8 mouse cellular contexts compared by ENCODE assay signal in the genomic region with DNA sequence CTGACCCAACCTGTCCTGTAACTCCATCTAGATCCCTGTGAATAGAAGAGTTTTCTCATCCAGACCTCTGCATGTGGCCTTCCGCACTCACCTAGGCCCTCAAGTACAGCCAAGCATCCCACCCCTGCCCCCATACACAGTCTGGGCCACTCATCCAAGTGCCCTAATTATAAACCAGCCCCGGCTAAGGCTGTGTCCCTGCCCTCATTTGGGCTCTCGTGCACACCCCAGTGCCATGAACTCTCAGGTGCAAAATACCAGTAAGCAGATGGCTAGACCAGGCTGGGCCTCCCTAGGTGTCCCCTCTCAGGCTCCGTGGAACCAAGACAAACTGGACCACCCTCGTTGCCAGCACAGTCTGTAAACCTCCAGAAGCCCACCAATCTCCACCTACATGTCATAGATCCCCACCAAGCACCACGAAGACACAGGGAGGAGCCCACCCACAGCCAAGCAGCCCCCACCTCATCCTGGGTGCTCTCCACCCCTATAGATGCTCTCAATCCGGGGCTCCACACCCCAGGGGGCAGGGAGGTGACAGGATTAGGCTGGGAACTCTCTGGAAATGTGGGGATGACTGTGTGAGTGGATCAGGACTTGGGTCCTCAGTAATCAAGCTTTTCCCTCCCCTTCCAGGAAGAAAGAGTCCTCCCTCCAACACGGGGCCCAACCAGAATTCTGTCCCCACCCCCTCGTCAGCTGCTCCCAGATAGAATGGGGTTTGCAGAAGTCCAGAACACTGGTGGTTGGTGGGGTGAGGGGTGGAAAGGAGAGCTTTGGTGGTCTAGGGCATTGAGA. TPM values are rescaled to one million over a fixed set of nuclear protein-coding genes. Genes with fewer than 3 reads are reported as not detected.
DNase-seq lines count a peak whose midpoint lies in the region; ATAC-seq and TF ChIP-seq lines count a peak whose summit lies in the region.

No protein-coding gene starts in this region.

- H3K4me2 ChIP-seq in embryonic facial prominence, embryonic 15.5 days (replicated peaks), result peak overlapping the region; percentile 88
- peak overlapping the region; percentile 75 for H3K4me2 ChIP-seq in hindbrain, embryonic 11.5 days (replicated peaks; ENCODE audit: low read depth, low read length)
- H3K4me2 ChIP-seq in midbrain, embryonic 11.5 days, result peak overlapping the region; percentile 95

- ATAC-seq in G1E (ENCODE audit: extremely low read depth, insufficient number of reproducible peaks, low FRiP score, poor library complexity, severe bottlenecking), result no peak
- ATAC-seq in embryonic facial prominence, embryonic 15.5 days (ENCODE audit: insufficient number of reproducible peaks, low FRiP score, low TSS enrichment, low read depth), result no peak
- no peak for ATAC-seq in hindbrain, embryonic 11.5 days (ENCODE audit: low FRiP score)
- ATAC-seq in midbrain, embryonic 11.5 days (ENCODE audit: low FRiP score), result no peak

- intact Hi-C loops in left cerebral cortex, postnatal 4 days (cut with DNase I), result loop anchor here (5.0 kb wide), 2 partner anchors 37 to 72 kb away; no protein-coding TSS in a partner anchor

- H3K36me3 ChIP-seq in G1E (replicated peaks), result peaks cover 25% of the 10 kb centered on the region
- H3K36me3 ChIP-seq in embryonic facial prominence, embryonic 15.5 days, result 0 out of 2 replicates have a peak, but pooled peaks cover 5% of the 10 kb centered on the region
- no peaks in the 10 kb centered on the region for H3K36me3 ChIP-seq in hindbrain, embryonic 11.5 days (ENCODE audit: control insufficient read depth, insufficient read depth, low read length)
- no peaks in the 10 kb centered on the region for H3K36me3 ChIP-seq in midbrain, embryonic 11.5 days (ENCODE audit: control insufficient read depth, insufficient read depth, low read length)

- H3K27ac ChIP-seq in embryonic facial prominence, embryonic 15.5 days (replicated peaks), result peak overlapping the region; percentile 94
- H3K27ac ChIP-seq in hindbrain, embryonic 11.5 days (ENCODE audit: low read depth, low read length), result peak overlapping the region; percentile 95
- H3K27ac ChIP-seq in midbrain, embryonic 11.5 days (ENCODE audit: low read depth, low read length), result peak overlapping the region; percentile 84

- DNase-seq in adrenal gland, adult (ENCODE audit: inconsistent age in 2 of 2, low spot score in 1 of 2), result peak; percentile 59 to 75
- DNase-seq in adrenal gland, adult 18-20 months (ENCODE audit: low spot score in 2 of 2), result no peak
- no peak for DNase-seq in G1E (ENCODE audit: low spot score)
- no peak for DNase-seq in hindbrain, embryonic 11.5 days (ENCODE audit: low spot score)
- peak; percentile 60 for DNase-seq in left cerebral cortex, postnatal 4 days
- peak; percentile 86 for DNase-seq in midbrain, embryonic 11.5 days (ENCODE audit: low spot score, missing footprints)
- DNase-seq in ovary, postnatal 14 days (ENCODE audit: low spot score), result no peak

- TF ChIP-seq CTCF in G1E (IDR thresholded peaks at IDR 0.05; ENCODE audit: low read depth, low read length), result no peak

- peak overlapping the region; percentile 79; the same call in 1 of the 2 replicates for H3K4me3 ChIP-seq in G1E (ENCODE audit: low read depth, low read length)
- peak overlapping the region; percentile 95 for H3K4me3 ChIP-seq in embryonic facial prominence, embryonic 15.5 days (replicated peaks)
- H3K4me3 ChIP-seq in hindbrain, embryonic 11.5 days (ENCODE audit: low read depth, low read length), result peak overlapping the region; percentile 100
- H3K4me3 ChIP-seq in midbrain, embryonic 11.5 days (ENCODE audit: low read depth, low read length), result peak overlapping the region; percentile 98

- no peaks in the 10 kb centered on the region for H3K9me3 ChIP-seq in G1E (replicated peaks)
- no peaks in the 10 kb centered on the region for H3K9me3 ChIP-seq in embryonic facial prominence, embryonic 15.5 days (replicated peaks)
- no peaks in the 10 kb centered on the region for H3K9me3 ChIP-seq in hindbrain, embryonic 11.5 days (ENCODE audit: control insufficient read depth, low read length)
- H3K9me3 ChIP-seq in midbrain, embryonic 11.5 days (ENCODE audit: control insufficient read depth, low read length), result no peaks in the 10 kb centered on the region

- H3K9ac ChIP-seq in embryonic facial prominence, embryonic 15.5 days, result peak overlapping the region; percentile 93
- H3K9ac ChIP-seq in hindbrain, embryonic 11.5 days (ENCODE audit: low read depth, low read length), result peak overlapping the region; percentile 99
- peak overlapping the region; percentile 98 for H3K9ac ChIP-seq in midbrain, embryonic 11.5 days (ENCODE audit: low read length)

- WGBS in embryonic facial prominence, embryonic 15.5 days, result 15% methylated on average over 9 of the region's 9 CpGs
- 19% methylated on average over 9 of the region's 9 CpGs for WGBS in hindbrain, embryonic 11.5 days
- 24% methylated on average over 9 of the region's 9 CpGs for WGBS in midbrain, embryonic 11.5 days

- peaks cover 71% of the 10 kb centered on the region for H3K4me1 ChIP-seq in G1E (ENCODE audit: insufficient read depth, low read depth, low read length)
- peaks cover 73% of the 10 kb centered on the region for H3K4me1 ChIP-seq in embryonic facial prominence, embryonic 15.5 days
- peaks cover 23% of the 10 kb centered on the region for H3K4me1 ChIP-seq in hindbrain, embryonic 11.5 days (replicated peaks; ENCODE audit: control insufficient read depth, insufficient read depth, low read length)
- H3K4me1 ChIP-seq in midbrain, embryonic 11.5 days (ENCODE audit: control insufficient read depth, insufficient read depth, low read length), result peaks cover 58% of the 10 kb centered on the region

- peaks cover 12% of the 10 kb centered on the region for H3K27me3 ChIP-seq in G1E (ENCODE audit: insufficient read depth, low read length)
- no peaks in the 10 kb centered on the region for H3K27me3 ChIP-seq in embryonic facial prominence, embryonic 15.5 days
- H3K27me3 ChIP-seq in hindbrain, embryonic 11.5 days (ENCODE audit: control insufficient read depth, insufficient read depth, low read length), result no peaks in the 10 kb centered on the region
- no peaks in the 10 kb centered on the region for H3K27me3 ChIP-seq in midbrain, embryonic 11.5 days (ENCODE audit: control insufficient read depth, insufficient read depth, low read length)

RNA-seq across cellular contexts. Expression of a gene that starts 1.6 kb away (rescaled TPM):
- 10 to 100 TPM; 56.3 to 63.1 TPM for total RNA-seq in adrenal gland, adult 18-20 months (2021)
- 9.5 and 15.2 TPM in 2 replicates for total RNA-seq in G1E (2014; fragmentation: Nextera tagmentation)
- 8.0 and 9.5 TPM in 2 replicates for total RNA-seq in G1E (2017)
- 73.8 and 89.4 TPM in 2 replicates for polyA plus RNA-seq in G1E (2012)
- polyA plus RNA-seq in embryonic facial prominence, embryonic 15.5 days (2015; fragmentation: Nextera tagmentation; extraction: Ambion mirVana), result 59.9 and 60.4 TPM in 2 replicates
- polyA plus RNA-seq in hindbrain, embryonic 11.5 days (2014; fragmentation: Nextera tagmentation; extraction: Ambion mirVana), result 54.6 and 65.5 TPM in 2 replicates
- total RNA-seq in left cerebral cortex, postnatal 4 days (2021), result 100 to 1,000 TPM; 211 to 214 TPM
- polyA plus RNA-seq in midbrain, embryonic 11.5 days (2014; fragmentation: Nextera tagmentation; extraction: Ambion mirVana), result 61.8 and 68.7 TPM in 2 replicates

RNA-seq across cellular contexts. Expression of a gene that starts 7.6 kb away (rescaled TPM):
- 10 to 100 TPM; 89.7 to 92.1 TPM for total RNA-seq in adrenal gland, adult 18-20 months (2021)
- 47.1 and 61.2 TPM in 2 replicates for total RNA-seq in G1E (2014; fragmentation: Nextera tagmentation)
- 98.3 and 108 TPM in 2 replicates for total RNA-seq in G1E (2017)
- 31.3 and 36.2 TPM in 2 replicates for polyA plus RNA-seq in G1E (2012)
- polyA plus RNA-seq in embryonic facial prominence, embryonic 15.5 days (2015; fragmentation: Nextera tagmentation; extraction: Ambion mirVana), result 124 and 132 TPM in 2 replicates
- polyA plus RNA-seq in hindbrain, embryonic 11.5 days (2014; fragmentation: Nextera tagmentation; extraction: Ambion mirVana), result 17.8 and 39.1 TPM in 2 replicates
- total RNA-seq in left cerebral cortex, postnatal 4 days (2021), result 100 to 1,000 TPM; 102 to 105 TPM
- 37.1 and 38.9 TPM in 2 replicates for polyA plus RNA-seq in midbrain, embryonic 11.5 days (2014; fragmentation: Nextera tagmentation; extraction: Ambion mirVana)

RNA-seq across cellular contexts. Expression of a gene that starts 32.1 kb away (rescaled TPM):
- 1 to 10 TPM; 2.6 to 2.8 TPM for total RNA-seq in adrenal gland, adult 18-20 months (2021)
- total RNA-seq in G1E (2014; fragmentation: Nextera tagmentation) (not detected in 2 replicates), G1E (2017) (0.05 TPM in 1 of 2 replicates, not detected in the other)
- polyA plus RNA-seq in G1E (2012), result not detected in 2 replicates
- polyA plus RNA-seq in embryonic facial prominence, embryonic 15.5 days (2015; fragmentation: Nextera tagmentation; extraction: Ambion mirVana), result 48.6 and 60.1 TPM in 2 replicates
- polyA plus RNA-seq in hindbrain, embryonic 11.5 days (2014; fragmentation: Nextera tagmentation; extraction: Ambion mirVana), result 15.6 and 17.4 TPM in 2 replicates
- total RNA-seq in left cerebral cortex, postnatal 4 days (2021), result 1 to 10 TPM; 2.2 to 3.4 TPM
- 9.1 and 9.5 TPM in 2 replicates for polyA plus RNA-seq in midbrain, embryonic 11.5 days (2014; fragmentation: Nextera tagmentation; extraction: Ambion mirVana)

RNA-seq across cellular contexts. Expression of a gene that starts 52.0 kb away (rescaled TPM):
- 100 to 1,000 TPM; 142 to 182 TPM for total RNA-seq in adrenal gland, adult 18-20 months (2021)
- total RNA-seq in G1E (2014; fragmentation: Nextera tagmentation), result 355 and 356 TPM in 2 replicates
- 246 and 305 TPM in 2 replicates for total RNA-seq in G1E (2017)
- 209 and 211 TPM in 2 replicates for polyA plus RNA-seq in G1E (2012)
- polyA plus RNA-seq in embryonic facial prominence, embryonic 15.5 days (2015; fragmentation: Nextera tagmentation; extraction: Ambion mirVana), result 191 and 208 TPM in 2 replicates
- 191 and 228 TPM in 2 replicates for polyA plus RNA-seq in hindbrain, embryonic 11.5 days (2014; fragmentation: Nextera tagmentation; extraction: Ambion mirVana)
- 100 to 1,000 TPM; 165 TPM for total RNA-seq in left cerebral cortex, postnatal 4 days (2021)
- polyA plus RNA-seq in midbrain, embryonic 11.5 days (2014; fragmentation: Nextera tagmentation; extraction: Ambion mirVana), result 192 and 219 TPM in 2 replicates

Comparison
In these comparisons a context has a peak if more than half of its experiments do, and no peak if none do; other contexts are left out.
1. DNase-seq: peak in adrenal gland, adult (2 of 2), left cerebral cortex, postnatal 4 days (single experiment) and midbrain, embryonic 11.5 days (single experiment); none in adrenal gland, adult 18-20 months (0 of 2), G1E (single experiment), hindbrain, embryonic 11.5 days (single experiment) and ovary, postnatal 14 days (single experiment).
2. RNA of a gene that starts 32.1 kb away (polyA plus RNA-seq): 48.6 to 60.1 TPM in embryonic facial prominence, embryonic 15.5 days, 15.6 to 17.4 TPM in hindbrain, embryonic 11.5 days and 9.1 to 9.5 TPM in midbrain, embryonic 11.5 days; not detected in G1E; every median in the first group is over 10 times any median in the second.
3. Peak in every context shown above with its lines, with median percentiles within 50 percentile points of each other: H3K4me3 ChIP-seq, H3K27ac ChIP-seq, H3K4me2 ChIP-seq and H3K9ac ChIP-seq.